Mouse (Mus musculus) stomach, adult 2 months (tissue): ENCODE results near the gene Olfr1369-ps1. TPM values are rescaled to one million over a fixed set of nuclear protein-coding genes. Genes with fewer than 3 reads are reported as not detected.

Experiments used
- polyA plus RNA-seq: library from polyadenylated mRNA; depleted of rRNA; stranded (reverse); fragments of >200 nt; gene quantifications from 2 replicates; pipeline ENCODE4 v1.2.3, GENCODE M21; 2012; rRNA removed

Gene Olfr1369-ps1
- polyA plus RNA-seq: not detected in 2 replicates

GRCm38 (mm10) chr13:21111183-21111582 is at the start of gene Olfr1369-ps1:
Olfr1369-ps1 (plus strand) TSS chr13:21111483.

GRCm38 (mm10) chr13:21074847-21075246 is 36.4 kb upstream of the Olfr1369-ps1 start, which contains the start of gene Olfr1370:
Olfr1370 (minus strand) TSS chr13:21074947.

DNA sequence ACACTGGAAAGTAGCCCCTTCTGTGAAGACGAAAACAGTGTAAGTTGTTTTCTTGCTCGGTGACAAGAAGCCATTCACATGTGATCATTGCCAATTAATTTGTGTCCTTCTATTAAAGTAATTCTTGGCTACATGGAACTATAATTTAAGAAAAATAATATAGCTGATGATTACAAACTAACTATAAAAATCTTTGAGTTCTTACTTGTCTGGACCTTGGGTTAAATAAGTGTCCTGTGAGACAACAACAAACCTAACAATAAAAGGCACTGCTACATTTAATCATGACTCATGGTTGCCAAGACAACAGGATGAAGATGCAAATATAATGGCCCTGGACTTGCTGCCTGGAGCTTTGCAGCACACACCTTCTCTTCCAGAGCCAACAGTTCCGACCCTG is 18.1 kb downstream of the Olfr1369-ps1 start, which contains the start of gene Olfr263:
Gene Olfr263, plus strand, starts transcription at position 301 of the 400 bp plus-strand sequence.

DNA sequence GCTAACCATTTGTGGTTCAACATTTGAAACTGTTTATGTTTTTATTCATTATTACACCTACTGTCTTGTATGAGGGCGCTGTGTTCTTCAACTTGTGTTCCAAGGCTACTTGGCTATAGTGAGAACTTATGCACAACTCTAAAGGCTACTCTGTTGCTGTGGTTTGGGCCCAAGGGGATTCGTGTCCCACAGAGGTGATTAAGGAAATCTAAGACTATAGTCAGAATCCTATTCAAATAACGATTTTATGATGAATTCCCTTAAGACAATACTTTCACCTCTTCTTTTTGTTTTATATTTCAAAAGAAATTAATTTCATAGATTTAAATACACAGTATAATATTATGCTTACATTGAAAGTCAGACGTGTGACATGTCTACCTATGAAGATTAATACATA is 34.5 kb downstream of the Olfr1369-ps1 start, which contains the start of gene Olfr1368:
Gene Olfr1368, minus strand, starts transcription at position 101 of the 400 bp plus-strand sequence.

Other genes with a start within 250 kb of the Olfr1369-ps1 start
- not detected in 2 replicates for gene Olfr1370, start 36.5 kb upstream of the Olfr1369-ps1 start, polyA plus RNA-seq
- not detected in 2 replicates for gene Olfr263, start 18.2 kb downstream of the Olfr1369-ps1 start, polyA plus RNA-seq
- not detected in 2 replicates for gene Olfr1368, start 34.4 kb downstream of the Olfr1369-ps1 start, polyA plus RNA-seq
- gene Trim27, start 68.0 kb downstream of the Olfr1369-ps1 start, polyA plus RNA-seq: 44.4 and 70.6 TPM in 2 replicates
- gene Gpx5, start 181.2 kb downstream of the Olfr1369-ps1 start, polyA plus RNA-seq: 3.3 TPM in 1 of 2 replicates, not detected in the other
- gene Gpx6, start 200.6 kb downstream of the Olfr1369-ps1 start, polyA plus RNA-seq: not detected in 2 replicates
- gene Olfr1367, start 235.4 kb downstream of the Olfr1369-ps1 start, polyA plus RNA-seq: not detected in 2 replicates